14 mouse cellular contexts compared by ENCODE assay signal in the genomic region with DNA sequence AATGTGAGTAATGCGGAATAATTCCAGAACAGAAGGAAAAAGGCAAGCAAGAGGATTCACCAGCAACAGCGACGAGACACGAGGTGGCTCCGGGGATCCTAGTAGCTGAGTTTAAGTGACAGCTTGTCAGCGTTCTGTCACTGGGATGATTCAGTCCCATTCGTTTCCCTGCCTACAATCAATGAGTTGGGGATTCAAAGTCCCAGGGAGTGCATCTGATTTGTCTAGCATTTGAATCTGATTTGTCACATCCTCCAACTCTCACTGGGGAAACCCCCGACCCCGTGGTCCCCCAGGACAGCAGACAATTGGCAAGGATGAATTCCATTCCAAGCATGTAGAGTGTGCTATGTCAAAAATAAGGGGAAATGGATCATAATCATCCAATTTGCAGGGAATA.
DNase-seq lines count a peak whose midpoint lies in the region; ATAC-seq lines count a peak whose summit lies in the region.
"Had no signal": no experiment of that assay in that cellular context is flagged by ENCODE, and none has a peak within 500 bp of the region (broad histone marks: within the 10 kb centered on the region; RNA-seq: fewer than 3 reads in every experiment).

No protein-coding gene starts in this region.

- no peaks in the 10 kb centered on the region; the same call in 1 of the 2 replicates for H3K9me3 ChIP-seq in embryonic facial prominence, embryonic 14.5 days (ENCODE audit: control insufficient read depth, low read length)
- H3K9me3 ChIP-seq in embryonic facial prominence, embryonic 10.5 days, result no peaks in the 10 kb centered on the region
- no peaks in the 10 kb centered on the region for H3K9me3 ChIP-seq in forebrain, embryonic 16.5 days (ENCODE audit: control insufficient read depth, low read length)
- H3K9me3 ChIP-seq in midbrain, embryonic 13.5 days, result no peaks in the 10 kb centered on the region
- H3K9me3 ChIP-seq: limb, embryonic 15.5 days had no signal

- H3K27me3 ChIP-seq in embryonic facial prominence, embryonic 14.5 days (replicated peaks; ENCODE audit: control insufficient read depth, insufficient read depth, low read length), result no peaks in the 10 kb centered on the region
- H3K27me3 ChIP-seq in embryonic facial prominence, embryonic 10.5 days (replicated peaks; ENCODE audit: low read depth, poor library complexity, severe bottlenecking), result no peaks in the 10 kb centered on the region
- no peaks in the 10 kb centered on the region for H3K27me3 ChIP-seq in forebrain, embryonic 16.5 days (replicated peaks; ENCODE audit: control insufficient read depth, insufficient read depth, low read length)
- no peaks in the 10 kb centered on the region for H3K27me3 ChIP-seq in midbrain, embryonic 13.5 days
- H3K27me3 ChIP-seq: limb, embryonic 15.5 days had no signal

- H3K27ac ChIP-seq in embryonic facial prominence, embryonic 14.5 days (replicated peaks; ENCODE audit: low read depth, low read length), result no peak overlapping the region
- H3K27ac ChIP-seq in embryonic facial prominence, embryonic 10.5 days (replicated peaks), result no peak overlapping the region
- H3K27ac ChIP-seq in forebrain, embryonic 16.5 days (ENCODE audit: low read length), result no peak overlapping the region
- H3K27ac ChIP-seq in midbrain, embryonic 13.5 days, result peak overlapping the region; percentile 40; the same call in 1 of the 2 replicates
- H3K27ac ChIP-seq: limb, embryonic 15.5 days had no signal

- H3K9ac ChIP-seq in embryonic facial prominence, embryonic 14.5 days (ENCODE audit: low read depth, low read length), result no peak overlapping the region
- no peak overlapping the region for H3K9ac ChIP-seq in forebrain, embryonic 16.5 days (replicated peaks; ENCODE audit: low read depth, low read length)
- H3K9ac ChIP-seq in midbrain, embryonic 13.5 days (replicated peaks), result no peak overlapping the region
- H3K9ac ChIP-seq: limb, embryonic 15.5 days had no signal

- peaks cover 6% of the 10 kb centered on the region; the same call in 1 of the 2 replicates for H3K4me1 ChIP-seq in embryonic facial prominence, embryonic 14.5 days (ENCODE audit: control insufficient read depth, insufficient read depth, low read length)
- no peaks in the 10 kb centered on the region for H3K4me1 ChIP-seq in embryonic facial prominence, embryonic 10.5 days
- H3K4me1 ChIP-seq in forebrain, embryonic 16.5 days (replicated peaks; ENCODE audit: control insufficient read depth, insufficient read depth, low read length), result no peaks in the 10 kb centered on the region
- 0 out of 2 replicates have a peak, but pooled peaks cover 5% of the 10 kb centered on the region for H3K4me1 ChIP-seq in midbrain, embryonic 13.5 days (replicated peaks)
- H3K4me1 ChIP-seq: limb, embryonic 15.5 days had no signal

- H3K4me2 ChIP-seq in embryonic facial prominence, embryonic 14.5 days (ENCODE audit: low read depth, low read length), result 0 out of 2 replicates have a peak overlapping the region, but pooled peaks have one; percentile 4
- no peak overlapping the region for H3K4me2 ChIP-seq in forebrain, embryonic 16.5 days (ENCODE audit: low read length)
- no peak overlapping the region for H3K4me2 ChIP-seq in midbrain, embryonic 13.5 days (replicated peaks)
- H3K4me2 ChIP-seq: limb, embryonic 15.5 days had no signal

- no peaks in the 10 kb centered on the region for H3K36me3 ChIP-seq in embryonic facial prominence, embryonic 14.5 days (ENCODE audit: control insufficient read depth, insufficient read depth, low read length)
- H3K36me3 ChIP-seq in embryonic facial prominence, embryonic 10.5 days (replicated peaks), result no peaks in the 10 kb centered on the region
- no peaks in the 10 kb centered on the region for H3K36me3 ChIP-seq in forebrain, embryonic 16.5 days (ENCODE audit: control insufficient read depth, insufficient read depth)
- H3K36me3 ChIP-seq in midbrain, embryonic 13.5 days, result no peaks in the 10 kb centered on the region
- H3K36me3 ChIP-seq: limb, embryonic 15.5 days had no signal

- H3K4me3 ChIP-seq in embryonic facial prominence, embryonic 14.5 days (ENCODE audit: low read depth, low read length), result no peak overlapping the region
- no peak overlapping the region for H3K4me3 ChIP-seq in embryonic facial prominence, embryonic 10.5 days
- H3K4me3 ChIP-seq in forebrain, embryonic 16.5 days (replicated peaks; ENCODE audit: low read length), result no peak overlapping the region
- no peak overlapping the region for H3K4me3 ChIP-seq in midbrain, embryonic 13.5 days (replicated peaks)
- H3K4me3 ChIP-seq: limb, embryonic 15.5 days had no signal

- no peak for ATAC-seq in embryonic facial prominence, embryonic 14.5 days (ENCODE audit: low read depth)
- ATAC-seq in forebrain, embryonic 16.5 days, result peak; percentile 82
- peak; percentile 73 for ATAC-seq in midbrain, embryonic 13.5 days
- ATAC-seq: intestine, embryonic 16.5 days had no signal

- WGBS in embryonic facial prominence, embryonic 14.5 days, result 49% methylated on average over 9 of the region's 9 CpGs
- WGBS in embryonic facial prominence, embryonic 10.5 days, result 67% methylated on average over 9 of the region's 9 CpGs
- 63% methylated on average over 9 of the region's 9 CpGs for WGBS in forebrain, embryonic 16.5 days
- 46% methylated on average over 9 of the region's 9 CpGs for WGBS in midbrain, embryonic 13.5 days

- DNase-seq in embryonic facial prominence, embryonic 14.5 days (ENCODE audit: low spot score), result no peak
- DNase-seq in embryonic facial prominence, embryonic 10.5 days (ENCODE audit: low spot score), result no peak
- DNase-seq in layer of hippocampus, adult 11-12 months (ENCODE audit: low spot score), result peak; percentile 6
- no peak for DNase-seq in natural killer cell, adult 2 months (ENCODE audit: low spot score in 2 of 2)
- DNase-seq in urinary bladder, postnatal 10 days (ENCODE audit: low spot score), result no peak
- no peak for DNase-seq in heart, postnatal 4 days
- DNase-seq: cerebellum, postnatal 25 days; heart, adult 18-20 months; kidney, postnatal 10 days; lung, adult 2 months had no signal
